ENCODE assay signal across 22 mouse cellular contexts in the genomic region with DNA sequence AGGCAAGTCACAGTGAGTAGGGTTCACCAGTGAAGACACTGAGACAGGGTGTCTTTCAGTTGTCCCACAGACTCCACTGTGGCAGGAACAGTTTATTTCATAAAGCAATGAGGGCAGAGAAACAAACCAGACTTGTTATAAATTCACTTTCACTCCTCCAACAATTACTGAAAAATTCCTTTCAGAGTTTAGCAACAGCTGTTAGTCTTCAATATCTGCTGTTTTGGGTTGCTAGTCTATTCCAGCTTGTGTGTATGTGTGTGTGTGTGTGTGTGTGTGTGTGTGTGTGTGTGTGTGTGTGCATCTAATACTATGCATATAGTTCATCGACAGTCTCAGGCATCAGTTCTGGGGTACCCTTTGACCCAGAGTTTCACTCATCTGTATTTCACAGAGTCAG. TPM values are rescaled to one million over a fixed set of nuclear protein-coding genes. Genes with fewer than 3 reads are reported as not detected.
DNase-seq lines count a peak whose midpoint lies in the region; ATAC-seq lines count a peak whose summit lies in the region.
"Had no signal": no experiment of that assay in that cellular context is flagged by ENCODE, and none has a peak within 500 bp of the region (broad histone marks: within the 10 kb centered on the region; RNA-seq: fewer than 3 reads in every experiment).

No protein-coding gene starts in this region.

- no peaks in the 10 kb centered on the region for H3K4me1 ChIP-seq in kidney, embryonic 14.5 days (ENCODE audit: control insufficient read depth, insufficient read depth, low read length)
- no peaks in the 10 kb centered on the region; the same call in none of the 2 replicates for H3K4me1 ChIP-seq in lung, embryonic 16.5 days (replicated peaks; ENCODE audit: control insufficient read depth, insufficient read depth, low read length)
- H3K4me1 ChIP-seq in intestine, embryonic 16.5 days (ENCODE audit: control insufficient read depth, insufficient read depth, low read length) = no peaks in the 10 kb centered on the region
- H3K4me1 ChIP-seq: embryonic facial prominence, embryonic 15.5 days; forebrain, embryonic 10.5 days; heart, embryonic 13.5 days had no signal

- no peaks in the 10 kb centered on the region for H3K36me3 ChIP-seq in kidney, embryonic 14.5 days (ENCODE audit: control insufficient read depth, insufficient read depth, low read length)
- no peaks in the 10 kb centered on the region for H3K36me3 ChIP-seq in lung, embryonic 16.5 days (ENCODE audit: control insufficient read depth, insufficient read depth, low read length)
- no peaks in the 10 kb centered on the region for H3K36me3 ChIP-seq in intestine, embryonic 16.5 days (ENCODE audit: control insufficient read depth, insufficient read depth, low read length)
- H3K36me3 ChIP-seq: embryonic facial prominence, embryonic 15.5 days; forebrain, embryonic 10.5 days; heart, embryonic 13.5 days had no signal

- H3K27me3 ChIP-seq in kidney, embryonic 14.5 days (ENCODE audit: control insufficient read depth, insufficient read depth, low read length) = no peaks in the 10 kb centered on the region
- no peaks in the 10 kb centered on the region for H3K27me3 ChIP-seq in lung, embryonic 16.5 days (ENCODE audit: control insufficient read depth, insufficient read depth, low read depth, low read length)
- H3K27me3 ChIP-seq in intestine, embryonic 16.5 days (replicated peaks; ENCODE audit: control insufficient read depth, insufficient read depth, low read length) = no peaks in the 10 kb centered on the region
- H3K27me3 ChIP-seq: embryonic facial prominence, embryonic 15.5 days had no signal

- no peak overlapping the region for H3K4me3 ChIP-seq in kidney, embryonic 14.5 days (ENCODE audit: low read length)
- H3K4me3 ChIP-seq in lung, embryonic 16.5 days (ENCODE audit: low read length) = no peak overlapping the region
- H3K4me3 ChIP-seq in intestine, embryonic 16.5 days (ENCODE audit: low read length) = no peak overlapping the region
- H3K4me3 ChIP-seq: embryonic facial prominence, embryonic 15.5 days; erythroblast, embryonic 14.5 days; forebrain, embryonic 10.5 days; heart, embryonic 13.5 days had no signal

- H3K9me3 ChIP-seq in kidney, embryonic 14.5 days (ENCODE audit: control insufficient read depth, low read length) = no peaks in the 10 kb centered on the region
- no peaks in the 10 kb centered on the region for H3K9me3 ChIP-seq in lung, embryonic 16.5 days (ENCODE audit: control insufficient read depth, low read length)
- H3K9me3 ChIP-seq in intestine, embryonic 16.5 days (ENCODE audit: control insufficient read depth, low read length) = no peaks in the 10 kb centered on the region
- H3K9me3 ChIP-seq: embryonic facial prominence, embryonic 15.5 days; forebrain, embryonic 10.5 days; heart, embryonic 13.5 days had no signal

- no peak overlapping the region for H3K4me2 ChIP-seq in kidney, embryonic 14.5 days (replicated peaks; ENCODE audit: low read depth, low read length)
- no peak overlapping the region for H3K4me2 ChIP-seq in lung, embryonic 16.5 days (ENCODE audit: low read depth, low read length)
- H3K4me2 ChIP-seq in intestine, embryonic 16.5 days (ENCODE audit: low read depth, low read length) = no peak overlapping the region
- H3K4me2 ChIP-seq: embryonic facial prominence, embryonic 15.5 days; heart, embryonic 13.5 days had no signal

- no peak for DNase-seq in kidney, postnatal 25 days
- DNase-seq in kidney, postnatal 10 days = peak; percentile 28
- DNase-seq in kidney, adult 8-10 months = no peak
- no peak for DNase-seq in lung, postnatal 10 days
- DNase-seq in frontal cortex, adult 2 months (ENCODE audit: extremely low spot score in 1 of 2, low spot score in 1 of 2) = no peak
- DNase-seq: adrenal gland, postnatal 10 days; cerebellum, adult 11 months; cerebellum, adult 8-10 months; cerebellum, postnatal 14 days; embryo, embryonic 11 days; gastrocnemius, postnatal 36 days; heart, adult 11 months; heart, postnatal 4 days had no signal

- WGBS in kidney, embryonic 14.5 days = 82% methylated on average over 1 of the region's 1 CpGs
- 50% methylated on average over 1 of the region's 1 CpGs for WGBS in lung, embryonic 16.5 days
- 58% methylated on average over 1 of the region's 1 CpGs for WGBS in intestine, embryonic 16.5 days

- H3K9ac ChIP-seq in kidney, embryonic 14.5 days (ENCODE audit: low read depth, low read length) = no peak overlapping the region
- H3K9ac ChIP-seq in lung, embryonic 16.5 days (ENCODE audit: low read length) = no peak overlapping the region
- no peak overlapping the region for H3K9ac ChIP-seq in intestine, embryonic 16.5 days (ENCODE audit: low read depth, low read length)
- H3K9ac ChIP-seq: embryonic facial prominence, embryonic 15.5 days; heart, embryonic 13.5 days had no signal

- no peak for ATAC-seq in kidney, embryonic 14.5 days (ENCODE audit: low FRiP score, low TSS enrichment)
- ATAC-seq in lung, embryonic 16.5 days (ENCODE audit: low read depth) = peak; percentile 85
- no peak for ATAC-seq in intestine, embryonic 16.5 days
- ATAC-seq: forebrain, embryonic 14.5 days had no signal

- peak overlapping the region; percentile 17; the same call in 1 of the 2 replicates for H3K27ac ChIP-seq in kidney, embryonic 14.5 days (ENCODE audit: low read depth, low read length)
- peak overlapping the region; percentile 68 for H3K27ac ChIP-seq in lung, embryonic 16.5 days (ENCODE audit: low read length)
- H3K27ac ChIP-seq in intestine, embryonic 16.5 days (ENCODE audit: low read length) = peak overlapping the region; percentile 38
- H3K27ac ChIP-seq: embryonic facial prominence, embryonic 15.5 days; forebrain, embryonic 10.5 days; heart, embryonic 13.5 days had no signal

RNA-seq across cellular contexts. Expression of a gene that starts 38.9 kb away (rescaled TPM):
- 2.4 and 4.2 TPM in 2 replicates for polyA plus RNA-seq in kidney, embryonic 14.5 days (2014; fragmentation: Nextera tagmentation; extraction: Ambion mirVana)
- polyA plus RNA-seq in lung, embryonic 16.5 days (2015; fragmentation: Nextera tagmentation; extraction: Ambion mirVana) = 13.4 and 13.8 TPM in 2 replicates
- polyA plus RNA-seq in intestine, embryonic 16.5 days (2015; fragmentation: Nextera tagmentation; extraction: Ambion mirVana) = 5.2 and 5.5 TPM in 2 replicates
- polyA plus RNA-seq in frontal cortex, adult 2 months (2012; rRNA removed) = 1.1 and 1.2 TPM in 2 replicates

RNA-seq across cellular contexts. Expression of a gene that starts 40.2 kb away (rescaled TPM):
- polyA plus RNA-seq in kidney, embryonic 14.5 days (2014; fragmentation: Nextera tagmentation; extraction: Ambion mirVana) = 0.14 and 0.21 TPM in 2 replicates
- 0.06 and 0.16 TPM in 2 replicates for polyA plus RNA-seq in lung, embryonic 16.5 days (2015; fragmentation: Nextera tagmentation; extraction: Ambion mirVana)
- polyA plus RNA-seq in intestine, embryonic 16.5 days (2015; fragmentation: Nextera tagmentation; extraction: Ambion mirVana) = 0.10 and 0.13 TPM in 2 replicates
- polyA plus RNA-seq in frontal cortex, adult 2 months (2012; rRNA removed) = 0.21 and 0.34 TPM in 2 replicates
- polyA plus RNA-seq: erythroblast, embryonic 14.5 days; forebrain, embryonic 14.5 days; heart, postnatal 0 days had no signal

Comparison
In these comparisons a context has a peak if more than half of its experiments do, and no peak if none do; other contexts are left out.
1. H3K27ac ChIP-seq: peak in every context shown above with its lines; median percentile 68 in lung, embryonic 16.5 days; 38 in intestine, embryonic 16.5 days; 17 in kidney, embryonic 14.5 days.